Mouse (Mus musculus): ENCODE data around the gene Kif2c.

GRCm38 (mm10) chr4:117159666-117160065, 22.8 kb downstream of the Kif2c start:
- TF ChIP-seq POLR2A (IDR thresholded peaks at IDR 0.05; ENCODE audit: insufficient read depth, low read depth, low read length) (no peak), CTCF (IDR thresholded peaks at IDR 0.05; ENCODE audit: insufficient read depth, low read depth, low read length) (no peak)
